Mouse (Mus musculus) activated CD4-positive, CD25-positive, alpha-beta regulatory T cell (primary cell): ENCODE results near the gene Ddx17. TPM values are rescaled to one million over a fixed set of nuclear protein-coding genes. Genes with fewer than 3 reads are reported as not detected.

Source experiments
- polyA plus RNA-seq, 2 experiments: library from polyadenylated mRNA; unstranded; fragments of 100-300 nt; shearing (Covaris generic); gene quantifications; one replicate each; pipeline ENCODE4 v1.2.1; 2017

Ddx17 gene
- 10 to 100 TPM; 31.1 to 53.5 TPM for polyA plus RNA-seq

DNA sequence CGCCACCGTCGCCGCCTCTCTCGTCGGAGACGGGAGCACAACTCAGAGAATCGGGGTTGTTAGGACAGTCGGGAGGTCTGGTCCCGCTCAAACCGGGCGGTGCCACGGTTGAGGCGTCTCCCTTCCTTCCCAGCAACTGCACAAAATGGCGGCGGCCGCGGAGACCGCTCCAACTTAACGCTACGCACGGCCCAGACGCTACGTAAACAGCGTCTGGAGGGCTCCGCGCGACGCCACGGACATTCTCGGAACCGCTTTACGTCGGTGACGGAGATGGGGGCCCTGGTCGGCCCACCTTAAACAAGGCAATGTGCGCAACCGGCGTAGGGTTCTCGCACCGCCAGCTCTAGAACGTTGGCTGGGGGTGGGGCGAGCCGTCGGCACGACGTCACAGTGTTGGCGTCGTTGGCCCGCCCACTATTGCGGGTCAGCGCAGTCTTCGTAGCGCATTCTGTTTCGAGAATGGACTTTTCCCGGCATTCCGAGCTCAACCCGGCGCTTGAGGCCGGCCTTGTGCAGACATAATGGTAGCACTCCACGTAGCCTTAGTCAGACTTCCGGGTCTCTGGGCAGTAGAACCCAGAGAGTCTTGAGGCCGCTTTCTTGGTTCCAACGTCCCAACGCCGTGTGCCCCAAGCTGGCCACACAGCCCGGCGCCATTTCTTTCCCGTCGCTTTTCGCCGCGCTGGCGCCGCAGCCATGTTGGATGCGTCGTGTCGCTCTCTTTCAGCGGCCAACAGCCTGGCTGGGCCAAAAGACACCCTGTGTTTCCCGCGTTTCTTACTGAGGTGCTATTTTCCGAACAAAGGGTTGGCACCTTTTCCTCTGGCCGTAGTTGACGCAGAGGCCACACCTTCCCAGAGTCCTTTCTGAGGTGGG is at the start of gene Ddx17:
Ddx17 (minus strand) TSS at position 332 of the 879 bp plus-strand sequence.

DNA sequence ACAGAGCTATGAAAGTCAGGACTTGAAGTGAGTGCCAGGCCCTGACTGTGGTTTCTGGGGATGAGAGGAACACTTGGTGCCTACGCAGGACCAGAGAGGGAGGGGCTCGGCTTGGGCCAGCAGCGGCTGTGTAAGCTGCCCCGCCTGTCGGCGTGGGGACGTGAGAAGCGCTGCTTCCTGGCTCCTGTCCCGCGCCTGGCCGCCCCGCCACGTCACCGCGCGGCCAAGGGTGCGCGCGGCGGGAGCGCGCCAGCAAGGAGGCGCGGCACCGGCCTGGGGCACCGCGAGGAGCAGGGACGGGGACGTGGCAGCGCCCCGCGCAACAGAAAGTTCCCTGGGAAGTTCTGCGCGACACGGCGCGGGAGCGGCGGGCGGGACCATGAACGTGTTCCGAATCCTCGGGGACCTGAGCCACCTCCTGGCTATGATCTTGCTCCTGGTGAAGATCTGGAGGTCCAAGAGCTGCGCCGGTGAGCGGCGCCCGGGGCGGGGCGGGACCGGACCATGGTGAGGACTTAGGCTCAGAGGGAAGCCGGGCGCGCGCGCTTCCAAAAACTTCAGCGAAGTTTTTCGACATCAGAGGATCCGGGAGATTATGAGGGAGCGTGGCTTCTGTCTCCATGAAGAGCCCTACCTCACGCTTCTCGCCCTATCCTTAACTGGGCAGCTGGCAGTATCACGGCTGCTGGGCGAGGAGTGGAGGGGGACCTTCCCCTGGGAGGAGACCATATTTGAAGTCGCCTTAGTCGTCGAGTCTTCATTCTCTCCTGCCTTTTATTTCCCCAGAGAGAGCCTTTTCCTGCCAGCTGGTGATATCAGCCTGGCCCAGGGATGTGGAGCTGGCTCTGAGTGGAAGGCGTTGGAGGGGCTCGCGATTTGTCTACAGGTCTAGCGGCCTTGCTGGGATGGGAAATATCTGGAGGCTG is 30.1 kb downstream of the Ddx17 start, which contains the start of gene Kdelr3:
Kdelr3 (plus strand) TSS at position 241 of the 926 bp plus-strand sequence.

GRCm38 (mm10) chr15:79504707-79505452 is 41.7 kb downstream of the Ddx17 start, which contains the start of gene Kcnj4:
Gene Kcnj4 (minus strand): TSS chr15:79505241.

Other genes with a start within 250 kb of the Ddx17 start
- gene Pla2g6, start 218.4 kb downstream of the Ddx17 start, polyA plus RNA-seq = 10 to 100 TPM in 1 of 2 experiments, 1 to 10 TPM in 1; 4.7 to 10.7 TPM
- 1 to 10 TPM; 1.7 to 3.4 TPM for gene Maff, start 200.1 kb downstream of the Ddx17 start, polyA plus RNA-seq
- gene Tmem184b, start 143.2 kb downstream of the Ddx17 start, polyA plus RNA-seq = 10 to 100 TPM; 33.9 to 51.9 TPM
- 10 to 100 TPM; 30.0 to 31.2 TPM for gene Csnk1e, start 91.2 kb downstream of the Ddx17 start, polyA plus RNA-seq
- gene Kcnj4, start 41.5 kb downstream of the Ddx17 start, polyA plus RNA-seq = not detected
- gene Kdelr3, start 30.3 kb downstream of the Ddx17 start, polyA plus RNA-seq = under 1 TPM in 1 of 2 experiments, not detected in 1; 0.57 TPM
- under 1 TPM; 0.22 to 0.47 TPM for gene Dmc1, start 58.4 kb upstream of the Ddx17 start, polyA plus RNA-seq
- gene Fam227a, start 112.2 kb upstream of the Ddx17 start, polyA plus RNA-seq = under 1 TPM; 0.06 to 0.53 TPM
- 10 to 100 TPM; 12.4 to 12.5 TPM for gene Cby1, start 112.5 kb upstream of the Ddx17 start, polyA plus RNA-seq
- gene Tomm22, start 124.1 kb upstream of the Ddx17 start, polyA plus RNA-seq = 100 to 1,000 TPM; 225 to 260 TPM
- 10 to 100 TPM; 18.0 to 24.0 TPM for gene Josd1, start 141.2 kb upstream of the Ddx17 start, polyA plus RNA-seq
- 10 to 100 TPM; 78.3 to 90.4 TPM for gene Gtpbp1, start 144.1 kb upstream of the Ddx17 start, polyA plus RNA-seq
- gene Sun2, start 195.8 kb upstream of the Ddx17 start, polyA plus RNA-seq = 10 to 100 TPM; 64.0 to 69.2 TPM
- 1 to 10 TPM; 8.6 to 9.9 TPM for gene Dnal4, start 231.1 kb upstream of the Ddx17 start, polyA plus RNA-seq